Mouse (Mus musculus) lung, embryonic 15.5 days (tissue): ENCODE data around the gene Fbxo11. TPM values are rescaled to one million over a fixed set of nuclear protein-coding genes. Genes with fewer than 3 reads are reported as not detected.
A peak's percentile ranks its signal among the peaks of the same experiment; 100 is the strongest.
"Not testable (repeated sequence)": the region's sequence is repeated elsewhere in the genome, so short reads cannot be mapped to it uniquely, and the experiment has no call there.

ENCODE experiments used
- ATAC-seq: fragments of 200-750 bp; cut with Nextera tagmentation; 2 replicates; pipeline ENCODE4 v1.8.0; 2017; ENCODE audit warnings: moderate number of reproducible peaks, borderline replicate concordance; ENCODE audit not compliant: low FRiP score, low TSS enrichment; ENCODE audit errors: extremely low read depth
- H3K27ac ChIP-seq: fragments of 300-500 bp; sonication (generic); 2 replicates; pipeline ENCODE4 v1.5.1; 2015; ENCODE audit warnings: moderate library complexity, mild to moderate bottlenecking, inconsistent platforms
- H3K27me3 ChIP-seq: fragments of 300-500 bp; sonication (generic); 2 replicates; pipeline ENCODE4 v1.6.1; 2015; ENCODE audit warnings: inconsistent platforms
- H3K36me3 ChIP-seq: fragments of 300-500 bp; sonication (generic); 2 replicates; pipeline ENCODE4 v1.6.1; 2015; ENCODE audit warnings: inconsistent platforms
- H3K4me1 ChIP-seq: fragments of 300-500 bp; sonication (generic); 2 replicates; pipeline ENCODE4 v1.6.1; 2015; ENCODE audit warnings: inconsistent platforms
- H3K4me2 ChIP-seq: fragments of 300-500 bp; sonication (generic); 2 replicates; pipeline ENCODE4 v1.6.1; 2015; ENCODE audit warnings: inconsistent platforms, mild to moderate bottlenecking, moderate library complexity
- H3K4me3 ChIP-seq: fragments of 300-500 bp; sonication (generic); 2 replicates; pipeline ENCODE4 v1.5.1; 2015; ENCODE audit warnings: mild to moderate bottlenecking, inconsistent platforms
- H3K9ac ChIP-seq: fragments of 300-500 bp; sonication (generic); 2 replicates; pipeline ENCODE4 v1.6.1; 2015; ENCODE audit warnings: inconsistent platforms
- H3K9me3 ChIP-seq: fragments of 300-500 bp; sonication (generic); 2 replicates; pipeline ENCODE4 v1.6.1; 2016; ENCODE audit warnings: inconsistent platforms
- WGBS: fragments of 180-500 bp; shearing (Covaris S2); methylation state at CpG from one replicate; pipeline ENCODE4 v1.1.7; 2015; 5-methylcytosine and 5-hydroxymethylcytosine counted together
- polyA plus RNA-seq: library from polyadenylated mRNA; unstranded; fragments of >200 nt; fragmentation: Nextera tagmentation; extraction: Ambion mirVana; gene quantifications from 2 replicates; pipeline ENCODE4 v1.2.1, GENCODE M21; 2015

Fbxo11 gene
- polyA plus RNA-seq, 1 experiment from 2014 or later, result 16.6 TPM

GRCm38 (mm10) chr17:87992154-87992553 lies 72.9 kb downstream of the Fbxo11 start:
- WGBS, result 86% methylated on average over 3 of the region's 3 CpGs
- no peaks in the 10 kb centered on the region for H3K9me3 ChIP-seq
- no peak overlapping the region for H3K4me2 ChIP-seq
- no peaks in the 10 kb centered on the region for H3K4me1 ChIP-seq
- H3K27me3 ChIP-seq, result no peaks in the 10 kb centered on the region
- peaks cover 86% of the 10 kb centered on the region for H3K36me3 ChIP-seq
- H3K9ac ChIP-seq, result no peak overlapping the region
- no peak for ATAC-seq
- no peak overlapping the region for H3K27ac ChIP-seq
- no peak overlapping the region for H3K4me3 ChIP-seq

GRCm38 (mm10) chr17:87987507-87987906 lies 77.6 kb downstream of the Fbxo11 start:
- H3K9me3 ChIP-seq, result no peaks in the 10 kb centered on the region
- no peak overlapping the region for H3K27ac ChIP-seq
- no peak overlapping the region for H3K9ac ChIP-seq
- H3K4me3 ChIP-seq, result no peak overlapping the region
- no peak for ATAC-seq
- H3K27me3 ChIP-seq, result no peaks in the 10 kb centered on the region
- H3K4me1 ChIP-seq, result 0 out of 2 replicates have a peak, but pooled peaks cover 4% of the 10 kb centered on the region
- peaks cover 88% of the 10 kb centered on the region for H3K36me3 ChIP-seq
- 64% methylated on average over 6 of the region's 6 CpGs for WGBS
- no peak overlapping the region for H3K4me2 ChIP-seq

GRCm38 (mm10) chr17:87985916-87986315 lies 79.2 kb downstream of the Fbxo11 start:
- no peak for ATAC-seq
- Histone ChIP-seq H3K9me3 (no peaks in the 10 kb centered on the region), H3K4me2 (no peak overlapping the region), H3K4me3 (no peak overlapping the region), H3K4me1 (0 out of 2 replicates have a peak, but pooled peaks cover 4% of the 10 kb centered on the region), H3K36me3 (peaks cover 78% of the 10 kb centered on the region), H3K27me3 (no peaks in the 10 kb centered on the region), H3K27ac (no peak overlapping the region), H3K9ac (no peak overlapping the region)
- 79% methylated on average over 8 of the region's 8 CpGs for WGBS

GRCm38 (mm10) chr17:87984440-87985214 lies 80.5 kb downstream of the Fbxo11 start:
- Histone ChIP-seq H3K27ac (no peak overlapping the region), H3K9ac (no peak overlapping the region), H3K4me2 (no peak overlapping the region), H3K27me3 (no peaks in the 10 kb centered on the region), H3K9me3 (no peaks in the 10 kb centered on the region), H3K4me3 (no peak overlapping the region), H3K36me3 (peaks cover 71% of the 10 kb centered on the region), H3K4me1 (0 out of 2 replicates have a peak, but pooled peaks cover 4% of the 10 kb centered on the region)
- WGBS, result 86% methylated on average over 20 of the region's 20 CpGs
- ATAC-seq, result no peak

- no peak overlapping the region for H3K4me2 ChIP-seq
- peaks cover 58% of the 10 kb centered on the region for H3K36me3 ChIP-seq
- peak; percentile 35; the same call in 1 of the 2 replicates for ATAC-seq
- 34% methylated on average over 4 of the region's 4 CpGs for WGBS
- no peaks in the 10 kb centered on the region for H3K27me3 ChIP-seq
- H3K9ac ChIP-seq, result no peak overlapping the region
- H3K9me3 ChIP-seq, result no peaks in the 10 kb centered on the region
- no peak overlapping the region for H3K4me3 ChIP-seq
- H3K4me1 ChIP-seq, result 0 out of 2 replicates have a peak, but pooled peaks cover 7% of the 10 kb centered on the region
- H3K27ac ChIP-seq, result 0 out of 2 replicates have a peak overlapping the region, but pooled peaks have one; percentile 3
Observed at GRCm38 (mm10) chr17:87983313-87983712, 81.8 kb downstream of the Fbxo11 start.

GRCm38 (mm10) chr17:87982112-87982511 lies 83.0 kb downstream of the Fbxo11 start:
- Histone ChIP-seq H3K4me1 (0 out of 2 replicates have a peak, but pooled peaks cover 10% of the 10 kb centered on the region), H3K4me2 (no peak overlapping the region), H3K4me3 (no peak overlapping the region), H3K27ac (no peak overlapping the region), H3K27me3 (no peaks in the 10 kb centered on the region), H3K9me3 (no peaks in the 10 kb centered on the region), H3K36me3 (peaks cover 46% of the 10 kb centered on the region), H3K9ac (no peak overlapping the region)
- WGBS, result 80% methylated on average over 3 of the region's 3 CpGs
- ATAC-seq, result no peak

GRCm38 (mm10) chr17:87979696-87980095 lies 85.4 kb downstream of the Fbxo11 start:
- not testable (repeated sequence) for H3K27me3 ChIP-seq, H3K9ac ChIP-seq, H3K27ac ChIP-seq, H3K4me3 ChIP-seq, H3K9me3 ChIP-seq, ATAC-seq, H3K4me2 ChIP-seq
- Histone ChIP-seq H3K4me1 (peaks cover 18% of the 10 kb centered on the region), H3K36me3 (peaks cover 27% of the 10 kb centered on the region)
- WGBS, result 85% methylated on average over 1 of the region's 1 CpGs

GRCm38 (mm10) chr17:87976927-87977326 lies 88.2 kb downstream of the Fbxo11 start:
- not testable (repeated sequence) for H3K4me2 ChIP-seq, H3K36me3 ChIP-seq, H3K27ac ChIP-seq, H3K9me3 ChIP-seq, H3K27me3 ChIP-seq, H3K9ac ChIP-seq, ATAC-seq, H3K4me3 ChIP-seq
- WGBS, result 86% methylated on average over 4 of the region's 4 CpGs
- peaks cover 19% of the 10 kb centered on the region for H3K4me1 ChIP-seq

- H3K27ac ChIP-seq, result no peak overlapping the region
- 65% methylated on average over 9 of the region's 9 CpGs for WGBS
- ATAC-seq, result no peak
Observed at GRCm38 (mm10) chr17:87976154-87976806, 88.8 kb downstream of the Fbxo11 start.

GRCm38 (mm10) chr17:87975229-87975853 lies 89.8 kb downstream of the Fbxo11 start:
- no peaks in the 10 kb centered on the region for H3K27me3 ChIP-seq
- H3K9me3 ChIP-seq, result no peaks in the 10 kb centered on the region
- under 1% methylated on average over 54 of the region's 68 CpGs for WGBS
- peaks cover 19% of the 10 kb centered on the region for H3K4me1 ChIP-seq
- H3K4me3 ChIP-seq, result peak overlapping the region; percentile 96
- H3K9ac ChIP-seq, result peak overlapping the region; percentile 92
- peak; percentile 64 for ATAC-seq
- H3K36me3 ChIP-seq, result 0 out of 2 replicates have a peak, but pooled peaks cover 4% of the 10 kb centered on the region
- peak overlapping the region; percentile 66 for H3K4me2 ChIP-seq
- H3K27ac ChIP-seq, result peak overlapping the region; percentile 86

More at GRCm38 (mm10) chr17:87976154-87976806, 88.8 kb downstream of the Fbxo11 start:
- Histone ChIP-seq H3K36me3 (peaks cover 4% of the 10 kb centered on the region; the same call in 1 of the 2 replicates), H3K4me1 (peaks cover 19% of the 10 kb centered on the region), H3K9me3 (no peaks in the 10 kb centered on the region), H3K4me2 (peak overlapping the region; percentile 66), H3K27me3 (no peaks in the 10 kb centered on the region), H3K4me3 (peak overlapping the region; percentile 96), H3K9ac (peak overlapping the region; percentile 92)

- WGBS, result under 1% methylated on average over 55 of the region's 63 CpGs
- H3K9me3 ChIP-seq, result no peaks in the 10 kb centered on the region
- H3K4me2 ChIP-seq, result peak within 1 kb of the TSS; percentile 66
- peaks cover 19% of the 10 kb centered on the region for H3K4me1 ChIP-seq
- peak; percentile 99 for ATAC-seq
- H3K27me3 ChIP-seq, result no peaks in the 10 kb centered on the region
- H3K9ac ChIP-seq, result peak within 1 kb of the TSS; percentile 92
- peak within 1 kb of the TSS; percentile 86 for H3K27ac ChIP-seq
- no peaks in the 10 kb centered on the region for H3K36me3 ChIP-seq
- H3K4me3 ChIP-seq, result peak within 1 kb of the TSS; percentile 96
Observed at GRCm38 (mm10) chr17:87974629-87975228, 90.4 kb downstream of the Fbxo11 start, which contains the start of gene Msh6. Gene Msh6, plus strand, starts transcription at chr17:87975062.
